Mouse (Mus musculus) neural tube, embryonic 15.5 days (tissue): Measurements from ENCODE around the gene Plek. TPM values are rescaled to one million over a fixed set of nuclear protein-coding genes. Genes with fewer than 3 reads are reported as not detected.

ENCODE experiments used
- ATAC-seq: fragments of 200-750 bp; cut with Nextera tagmentation; 2 replicates; pipeline ENCODE4 v1.8.0; 2017; ENCODE audit warnings: mild to moderate bottlenecking, moderate TSS enrichment, moderate library complexity; ENCODE audit not compliant: low FRiP score
- H3K27ac ChIP-seq: fragments of 300-500 bp; sonication (generic); replicated peaks from 2 replicates; pipeline ENCODE4 v1.5.1; 2015; ENCODE audit warnings: mild to moderate bottlenecking, inconsistent platforms
- H3K27me3 ChIP-seq: fragments of 300-500 bp; sonication (generic); replicated peaks from 2 replicates; pipeline ENCODE4 v1.6.1; 2015; ENCODE audit warnings: inconsistent platforms
- H3K36me3 ChIP-seq: fragments of 300-500 bp; sonication (generic); 2 replicates; pipeline ENCODE4 v1.6.1; 2015; ENCODE audit warnings: inconsistent platforms
- H3K4me1 ChIP-seq: fragments of 300-500 bp; sonication (generic); 2 replicates; pipeline ENCODE4 v1.6.1; 2015; ENCODE audit warnings: inconsistent platforms
- H3K4me2 ChIP-seq: fragments of 300-500 bp; sonication (generic); 2 replicates; pipeline ENCODE4 v1.6.1; 2015; ENCODE audit warnings: inconsistent platforms, mild to moderate bottlenecking, moderate library complexity
- H3K4me3 ChIP-seq: fragments of 300-500 bp; sonication (generic); replicated peaks from 2 replicates; pipeline ENCODE4 v1.5.1; 2015; ENCODE audit warnings: mild to moderate bottlenecking, inconsistent platforms
- H3K9ac ChIP-seq: fragments of 300-500 bp; sonication (generic); replicated peaks from 2 replicates; pipeline ENCODE4 v1.6.1; 2015; ENCODE audit warnings: mild to moderate bottlenecking, inconsistent platforms
- H3K9me3 ChIP-seq: fragments of 300-500 bp; sonication (generic); replicated peaks from 2 replicates; pipeline ENCODE4 v1.6.1; 2016; ENCODE audit warnings: inconsistent platforms
- WGBS: fragments of 180-500 bp; shearing (Covaris S2); methylation state at CpG from one replicate; pipeline ENCODE4 v1.1.7; 2015; ENCODE audit warnings: mixed read lengths; 5-methylcytosine and 5-hydroxymethylcytosine counted together
- polyA plus RNA-seq: library from polyadenylated mRNA; unstranded; fragments of >200 nt; fragmentation: Nextera tagmentation; extraction: Ambion mirVana; gene quantifications from 2 replicates; pipeline ENCODE4 v1.2.1, GENCODE M21; 2015

The Plek gene
- polyA plus RNA-seq, 1 experiment from 2014 or later = 4.4 TPM

- no peaks in the 10 kb centered on the region for H3K4me1 ChIP-seq
- no peaks in the 10 kb centered on the region for H3K27me3 ChIP-seq
- no peaks in the 10 kb centered on the region for H3K9me3 ChIP-seq
- ATAC-seq = no peak
- 83% methylated on average over 2 of the region's 2 CpGs for WGBS
- no peaks in the 10 kb centered on the region for H3K36me3 ChIP-seq
- no peak overlapping the region for H3K27ac ChIP-seq
- no peak overlapping the region for H3K4me3 ChIP-seq
- H3K9ac ChIP-seq = no peak overlapping the region
- H3K4me2 ChIP-seq = no peak overlapping the region
Observed at GRCm38 (mm10) chr11:16969650-16970049, 82.5 kb downstream of the Plek start.

- 56% methylated on average over 2 of the region's 2 CpGs for WGBS
- no peak overlapping the region for H3K9ac ChIP-seq
- no peaks in the 10 kb centered on the region for H3K27me3 ChIP-seq
- ATAC-seq = no peak; the same call in 1 of the 2 replicates
- no peak overlapping the region for H3K27ac ChIP-seq
- no peaks in the 10 kb centered on the region for H3K4me1 ChIP-seq
- no peak overlapping the region for H3K4me3 ChIP-seq
- H3K9me3 ChIP-seq = no peaks in the 10 kb centered on the region
- no peaks in the 10 kb centered on the region for H3K36me3 ChIP-seq
- H3K4me2 ChIP-seq = no peak overlapping the region
Observed at GRCm38 (mm10) chr11:16967806-16968205, 84.4 kb downstream of the Plek start.

GRCm38 (mm10) chr11:16958520-16958919, 93.7 kb downstream of the Plek start:
- 90% methylated on average over 1 of the region's 1 CpGs for WGBS

GRCm38 (mm10) chr11:16957030-16957429, 95.2 kb downstream of the Plek start:
- Histone ChIP-seq H3K9me3 (no peaks in the 10 kb centered on the region), H3K9ac (no peak overlapping the region), H3K27ac (no peak overlapping the region), H3K4me3 (no peak overlapping the region), H3K27me3 (no peaks in the 10 kb centered on the region), H3K4me2 (no peak overlapping the region), H3K36me3 (no peaks in the 10 kb centered on the region), H3K4me1 (peaks cover under 1% of the 10 kb centered on the region; the same call in 1 of the 2 replicates)
- no peak for ATAC-seq
- WGBS = 93% methylated on average over 6 of the region's 6 CpGs

More at GRCm38 (mm10) chr11:16958520-16958919, 93.7 kb downstream of the Plek start:
- no peak overlapping the region for H3K4me2 ChIP-seq
- no peaks in the 10 kb centered on the region for H3K36me3 ChIP-seq
- no peak overlapping the region for H3K27ac ChIP-seq
- H3K27me3 ChIP-seq = no peaks in the 10 kb centered on the region
- ATAC-seq = no peak
- H3K9ac ChIP-seq = no peak overlapping the region
- H3K9me3 ChIP-seq = no peaks in the 10 kb centered on the region
- no peak overlapping the region for H3K4me3 ChIP-seq
- H3K4me1 ChIP-seq = no peaks in the 10 kb centered on the region

GRCm38 (mm10) chr11:16956115-16956862, 95.9 kb downstream of the Plek start:
- no peak for ATAC-seq
- H3K27ac ChIP-seq = no peak overlapping the region
- H3K4me1 ChIP-seq = peaks cover 6% of the 10 kb centered on the region
- no peak overlapping the region for H3K4me2 ChIP-seq
- H3K9ac ChIP-seq = no peak overlapping the region
- H3K9me3 ChIP-seq = no peaks in the 10 kb centered on the region
- H3K36me3 ChIP-seq = no peaks in the 10 kb centered on the region
- 92% methylated on average over 6 of the region's 6 CpGs for WGBS
- H3K27me3 ChIP-seq = no peaks in the 10 kb centered on the region
- no peak overlapping the region for H3K4me3 ChIP-seq

- H3K27ac ChIP-seq = no peak overlapping the region
- peak overlapping the region; percentile 91 for H3K4me2 ChIP-seq
- H3K4me3 ChIP-seq = peak overlapping the region; percentile 58
- H3K36me3 ChIP-seq = no peaks in the 10 kb centered on the region
- no peak for ATAC-seq
- 5% methylated on average over 9 of the region's 9 CpGs for WGBS
- H3K4me1 ChIP-seq = peaks cover 13% of the 10 kb centered on the region
- no peaks in the 10 kb centered on the region for H3K27me3 ChIP-seq
- H3K9ac ChIP-seq = peak overlapping the region; percentile 45
- no peaks in the 10 kb centered on the region for H3K9me3 ChIP-seq
Observed at GRCm38 (mm10) chr11:16951761-16952010, 100.5 kb downstream of the Plek start.

GRCm38 (mm10) chr11:16950976-16951760, 101.0 kb downstream of the Plek start, which contains the start of gene Fbxo48:
Fbxo48 (plus strand) TSS chr11:16951375.
- H3K36me3 ChIP-seq = no peaks in the 10 kb centered on the region
- H3K4me1 ChIP-seq = peaks cover 13% of the 10 kb centered on the region
- peak within 1 kb of the TSS; percentile 58 for H3K4me3 ChIP-seq
- peak within 1 kb of the TSS; percentile 45 for H3K9ac ChIP-seq
- WGBS = under 1% methylated on average over 38 of the region's 38 CpGs
- no peak within 1 kb of the TSS for H3K27ac ChIP-seq
- peak within 1 kb of the TSS; percentile 91 for H3K4me2 ChIP-seq
- ATAC-seq = peak; percentile 100
- H3K27me3 ChIP-seq = no peaks in the 10 kb centered on the region
- no peaks in the 10 kb centered on the region for H3K9me3 ChIP-seq

GRCm38 (mm10) chr11:16950226-16950975, 101.8 kb downstream of the Plek start:
- no peaks in the 10 kb centered on the region for H3K9me3 ChIP-seq
- no peak overlapping the region for H3K9ac ChIP-seq
- no peak; the same call in 1 of the 2 replicates for ATAC-seq
- H3K4me2 ChIP-seq = peak overlapping the region; percentile 91
- H3K4me1 ChIP-seq = peaks cover 13% of the 10 kb centered on the region
- no peaks in the 10 kb centered on the region for H3K36me3 ChIP-seq
- WGBS = 54% methylated on average over 13 of the region's 13 CpGs
- H3K27me3 ChIP-seq = no peaks in the 10 kb centered on the region
- no peak overlapping the region for H3K27ac ChIP-seq
- H3K4me3 ChIP-seq = peak overlapping the region; percentile 58

GRCm38 (mm10) chr11:16948756-16949155, 103.4 kb downstream of the Plek start:
- no peaks in the 10 kb centered on the region for H3K36me3 ChIP-seq
- H3K27me3 ChIP-seq = no peaks in the 10 kb centered on the region
- WGBS = 50% methylated on average over 1 of the region's 1 CpGs
- H3K4me2 ChIP-seq = no peak overlapping the region
- no peak for ATAC-seq
- H3K4me1 ChIP-seq = peaks cover 13% of the 10 kb centered on the region
- H3K9me3 ChIP-seq = no peaks in the 10 kb centered on the region
- H3K27ac ChIP-seq = no peak overlapping the region
- no peak overlapping the region for H3K9ac ChIP-seq
- no peak overlapping the region for H3K4me3 ChIP-seq

- H3K36me3 ChIP-seq = no peaks in the 10 kb centered on the region
- H3K9me3 ChIP-seq = no peaks in the 10 kb centered on the region
- H3K4me3 ChIP-seq = no peak overlapping the region
- no peak for ATAC-seq
- no peak overlapping the region for H3K4me2 ChIP-seq
- H3K9ac ChIP-seq = no peak overlapping the region
- H3K27me3 ChIP-seq = no peaks in the 10 kb centered on the region
- no peak overlapping the region for H3K27ac ChIP-seq
- H3K4me1 ChIP-seq = peaks cover 11% of the 10 kb centered on the region
- WGBS = 89% methylated on average over 4 of the region's 4 CpGs
Observed at GRCm38 (mm10) chr11:16943016-16943415, 109.2 kb downstream of the Plek start.

GRCm38 (mm10) chr11:16941973-16942452, 110.2 kb downstream of the Plek start:
- Histone ChIP-seq H3K27ac (0 out of 2 replicates have a peak overlapping the region, but pooled peaks have one; percentile 13), H3K27me3 (no peaks in the 10 kb centered on the region), H3K9ac (no peak overlapping the region), H3K4me3 (no peak overlapping the region), H3K9me3 (no peaks in the 10 kb centered on the region), H3K36me3 (no peaks in the 10 kb centered on the region), H3K4me2 (no peak overlapping the region), H3K4me1 (peaks cover 11% of the 10 kb centered on the region)
- 48% methylated on average over 4 of the region's 4 CpGs for WGBS
- ATAC-seq = peak; percentile 35
